Mouse (Mus musculus) G1E (cell line): Measurements from ENCODE around the gene Atoh7.

Experiments
- CTCF ChIP-seq: IDR thresholded peaks from 2 replicates; pipeline ENCODE4 v1.5.1; 2012; ENCODE audit warnings: low read depth, low read length, inconsistent platforms, mixed read lengths
- GATA1 ChIP-seq: IDR thresholded peaks from 2 replicates; pipeline ENCODE4 v1.6.1; 2012; ENCODE audit warnings: borderline replicate concordance, low read length, inconsistent platforms, mixed read lengths
- GATA2 ChIP-seq: IDR thresholded peaks from 2 replicates; pipeline ENCODE4 v1.6.1; 2012; ENCODE audit warnings: low read depth, low read length, inconsistent platforms, borderline replicate concordance
- TAL1 ChIP-seq: conservative IDR thresholded peaks from 2 replicates; pipeline ENCODE4 v1.6.1; 2012; ENCODE audit warnings: low read depth, low read length, inconsistent platforms, mixed read lengths

DNA sequence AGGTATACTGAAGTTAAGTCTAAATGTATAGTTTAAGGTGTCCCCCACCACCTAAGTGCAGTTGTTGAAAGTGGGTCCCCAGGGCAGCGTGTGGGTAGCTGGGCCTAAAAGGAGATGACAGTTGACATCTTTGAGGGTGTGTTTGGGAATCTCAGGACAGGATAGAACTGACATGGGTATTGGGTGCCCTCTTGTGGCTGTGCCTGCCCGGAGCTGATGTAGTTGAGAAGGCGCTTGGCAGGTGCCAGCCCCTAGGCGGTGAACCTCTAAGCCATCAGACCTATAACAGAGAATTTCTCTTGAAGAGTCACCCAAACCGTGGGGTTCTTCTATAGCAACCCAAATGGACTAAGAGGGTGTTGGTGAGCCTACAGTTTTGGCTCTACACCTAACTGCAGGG is 33.5 kb upstream of the Atoh7 start:
- TF ChIP-seq CTCF (no peak), GATA2 (no peak), TAL1 (no peak), GATA1 (no peak)
